Mouse (Mus musculus): ENCODE data around the gene Stip1.
"Not testable (repeated sequence)": the region's sequence is repeated elsewhere in the genome, so short reads cannot be mapped to it uniquely, and the experiment has no call there.

Stip1 gene

DNA sequence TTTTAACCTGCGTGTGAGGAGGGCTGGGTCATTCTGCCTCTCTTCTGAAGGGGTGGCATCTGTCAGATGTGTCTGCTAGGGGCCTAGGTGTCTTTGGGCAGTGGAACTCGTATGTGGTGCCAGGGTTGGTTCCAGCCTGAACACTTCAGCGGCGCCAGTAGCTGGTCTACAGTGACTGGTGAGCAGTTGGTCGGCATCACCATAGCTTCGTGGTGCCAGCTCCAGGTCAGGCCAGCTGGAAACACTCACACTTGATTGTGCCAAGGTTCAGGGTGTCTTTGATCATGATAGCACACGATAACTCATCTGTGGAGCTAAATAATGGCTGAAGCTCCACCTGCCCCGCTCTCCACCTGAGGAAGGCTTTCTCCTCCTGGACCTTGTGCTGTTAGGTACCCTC is 23.1 kb upstream of the Stip1 start:
- no peak for DNase-seq

DNA sequence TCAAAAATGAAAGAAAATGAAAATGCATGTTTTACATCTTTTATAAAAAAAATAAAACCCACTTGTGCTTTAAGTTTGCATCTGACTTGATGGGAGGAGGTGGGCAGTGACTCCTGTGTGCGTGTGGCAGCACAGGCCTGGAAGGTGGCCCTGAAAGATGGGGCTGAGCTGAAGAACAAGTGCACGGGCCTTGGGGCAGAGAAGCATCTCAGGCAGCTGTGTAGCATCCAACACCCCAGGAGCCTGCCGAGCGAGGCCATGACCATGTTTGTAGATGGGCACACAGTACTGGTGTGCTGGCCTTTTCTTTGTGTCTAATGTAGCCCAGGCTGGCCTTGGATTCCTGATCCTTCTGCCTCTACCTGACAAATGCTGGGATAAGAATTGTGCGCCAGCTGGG is 22.3 kb upstream of the Stip1 start:
- no peak for DNase-seq

DNA sequence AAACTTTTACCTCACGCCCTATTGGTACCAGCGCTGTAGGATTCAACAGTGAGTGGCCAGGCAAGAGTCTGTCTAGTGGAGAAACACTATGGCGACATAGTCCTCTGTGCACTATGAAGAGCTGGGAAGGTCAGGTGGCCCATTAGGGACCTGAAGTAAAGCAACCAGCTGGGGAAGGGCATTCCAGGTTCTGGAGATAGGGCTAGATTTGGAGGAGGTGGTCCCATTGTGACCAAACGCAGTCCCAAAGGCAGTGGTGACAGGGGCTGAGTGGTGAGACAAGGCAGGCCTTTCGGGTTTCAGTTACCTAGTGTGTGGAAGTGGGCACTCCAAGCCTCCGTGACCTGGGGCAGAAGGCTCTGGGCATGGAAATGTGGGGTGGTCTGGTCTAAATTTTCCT is 18.8 kb upstream of the Stip1 start:
- no peak for DNase-seq

GRCm38 (mm10) chr19:7057722-7058207 is 18.0 kb upstream of the Stip1 start:
- DNase-seq = peak; percentile 82

DNA sequence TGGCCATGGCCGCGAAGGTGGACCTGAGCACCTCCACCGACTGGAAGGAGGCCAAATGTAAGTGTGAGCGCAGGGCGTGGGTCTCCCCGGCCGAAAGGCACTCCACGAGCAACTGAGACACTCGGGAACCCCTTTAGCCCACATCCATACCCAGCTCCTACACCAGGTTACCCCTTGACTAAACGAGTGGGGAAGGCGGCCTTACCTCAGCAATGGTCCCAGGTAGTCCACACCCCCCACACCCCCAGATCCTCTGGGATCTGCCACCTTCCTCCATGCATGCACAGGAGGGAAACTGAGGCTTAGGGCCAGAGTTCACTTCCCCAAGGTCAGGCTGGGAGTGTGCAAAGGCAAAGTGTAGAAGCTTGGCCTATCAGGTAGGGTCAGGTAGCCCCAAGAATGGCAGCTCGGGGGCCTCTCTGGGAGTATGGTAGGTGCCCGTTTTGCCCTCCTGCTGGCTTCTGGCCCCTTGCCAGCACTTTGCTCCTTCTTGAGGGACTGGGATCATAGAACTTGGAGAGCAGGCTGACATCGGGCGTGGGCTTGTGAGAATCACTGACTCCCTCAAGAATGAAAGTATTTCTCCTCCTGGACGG is 17.5 kb upstream of the Stip1 start:
- peak; percentile 65 for DNase-seq

- peak; percentile 77 for DNase-seq
Measured at GRCm38 (mm10) chr19:7056248-7057087, 16.7 kb upstream of the Stip1 start, which contains the start of gene Macrod1. Macrod1 (plus strand) TSS chr19:7056810.

DNA sequence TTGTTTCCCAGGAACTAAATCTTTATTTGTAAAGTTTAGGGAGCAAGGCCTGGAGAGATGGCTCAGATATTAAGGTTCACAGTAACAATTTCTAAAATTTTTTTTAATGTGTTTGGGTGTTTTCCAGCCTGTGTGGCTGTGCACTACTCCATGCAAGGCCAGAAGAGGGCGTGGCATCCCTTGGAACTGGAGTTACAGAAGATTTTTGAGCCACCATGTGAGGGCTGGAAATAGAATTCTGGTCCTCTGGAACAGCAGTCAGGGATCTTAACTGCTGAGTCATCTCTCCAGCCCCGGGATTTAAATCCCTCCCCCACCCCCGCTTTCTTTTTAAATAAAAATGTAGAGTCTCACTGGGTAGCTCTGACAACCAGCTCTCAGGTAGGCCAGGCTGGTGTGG is 15.4 kb upstream of the Stip1 start:
- peak; percentile 24 for DNase-seq

DNA sequence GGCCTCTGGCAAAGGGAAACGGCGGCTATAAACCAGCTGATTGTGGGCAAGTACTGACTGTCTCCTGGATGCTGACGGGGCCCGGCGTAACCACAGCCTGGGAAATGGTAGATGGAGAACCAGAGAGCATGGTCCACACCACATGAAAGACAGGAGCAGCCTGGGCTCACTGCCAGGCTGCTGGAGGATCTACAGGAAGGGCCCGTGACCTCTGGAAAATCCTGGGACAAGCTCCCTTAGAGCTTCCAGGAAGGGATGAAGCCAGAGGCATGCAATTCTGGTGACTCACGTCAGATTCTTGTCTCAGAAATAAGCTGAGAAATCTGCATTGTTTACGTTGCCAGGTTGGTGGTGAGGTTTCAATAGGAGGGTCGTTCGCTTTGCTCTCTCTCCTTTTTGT is 15.0 kb upstream of the Stip1 start:
- peak; percentile 16 for DNase-seq

DNA sequence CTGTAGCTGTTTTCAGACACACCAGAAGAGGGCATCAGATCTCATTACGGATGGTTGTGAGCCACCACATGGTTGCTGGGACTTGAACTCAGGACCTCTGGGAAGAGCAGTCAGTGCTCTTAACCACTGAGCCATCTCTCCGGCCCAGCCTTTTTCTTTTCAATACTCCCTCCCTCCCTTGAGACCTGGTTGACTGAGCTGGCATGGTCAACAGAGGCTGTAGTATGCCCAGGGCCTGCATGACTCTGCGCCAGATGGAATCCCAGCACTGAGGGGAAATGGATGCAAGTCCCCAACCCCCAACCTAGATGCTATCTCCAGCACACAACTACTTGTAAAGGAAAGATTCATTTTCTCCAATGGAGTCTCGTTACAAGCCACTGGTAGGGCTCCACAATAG is 13.6 kb upstream of the Stip1 start:
- not testable (repeated sequence) for DNase-seq

DNA sequence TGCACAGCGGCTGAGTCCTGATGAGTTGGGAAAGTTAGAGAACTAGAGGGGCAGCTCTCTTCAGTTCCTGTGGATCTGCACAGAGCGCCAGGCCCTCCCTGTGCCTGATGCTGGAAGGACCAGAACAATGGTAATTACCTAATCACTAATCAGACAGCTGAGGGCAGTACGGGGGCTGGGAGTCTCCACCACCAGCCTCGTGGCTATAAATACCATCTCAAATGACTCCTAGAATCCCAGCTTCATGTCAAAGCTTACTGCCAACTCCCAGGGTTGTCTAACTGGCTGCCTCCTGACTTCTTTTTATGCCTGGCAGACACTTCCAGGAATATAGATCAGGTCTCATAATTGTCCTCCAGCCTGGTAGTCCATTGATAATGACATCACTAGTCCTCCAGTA is 4.9 kb upstream of the Stip1 start:
- no peak for DNase-seq

GRCm38 (mm10) chr19:7044279-7044678 is 4.5 kb upstream of the Stip1 start:
- DNase-seq = no peak

DNA sequence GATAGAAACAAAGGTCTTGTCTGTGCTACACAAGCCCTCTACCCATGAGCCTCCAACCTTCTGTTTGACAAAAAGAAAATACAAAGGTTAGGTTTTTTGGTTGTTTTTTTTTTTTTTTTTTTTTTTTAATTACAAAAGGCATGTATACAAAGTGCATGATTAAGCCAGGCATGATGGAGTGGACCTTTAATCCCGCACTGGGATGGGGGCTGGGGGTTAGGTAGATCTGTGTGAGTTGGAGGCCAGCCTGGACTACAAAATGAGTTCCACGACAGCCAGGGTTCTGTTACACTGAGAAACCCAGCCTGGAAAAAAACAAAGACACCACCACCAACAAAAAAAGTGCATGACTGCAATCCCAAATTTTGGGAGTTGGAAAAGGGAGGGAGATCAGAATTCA is 1.4 kb upstream of the Stip1 start:
- no peak for DNase-seq

DNA sequence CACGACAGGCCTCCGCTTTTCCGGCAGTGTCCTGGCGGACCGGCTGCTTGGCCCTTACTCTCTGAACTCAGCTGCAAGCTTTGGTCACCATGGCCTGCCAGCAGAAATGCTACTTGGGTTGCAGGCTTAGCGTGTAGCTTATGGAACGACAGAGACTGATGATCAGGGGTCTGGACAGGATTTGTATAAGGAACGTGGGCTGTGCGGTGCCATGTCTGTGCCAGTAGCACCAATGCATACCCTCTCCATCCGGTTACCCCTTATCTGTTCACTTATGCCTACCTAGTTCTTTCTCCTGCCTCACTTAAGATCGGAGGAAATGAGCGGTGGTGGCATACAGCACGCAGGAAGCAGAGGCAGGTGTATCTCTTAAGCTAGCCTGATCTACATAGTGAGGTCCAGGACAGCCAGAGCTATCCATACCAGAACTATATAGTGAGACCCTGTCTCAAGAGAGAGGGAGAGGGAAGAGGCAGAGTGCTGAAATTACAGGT is 917 bp upstream of the Stip1 start:
- DNase-seq = no peak

DNA sequence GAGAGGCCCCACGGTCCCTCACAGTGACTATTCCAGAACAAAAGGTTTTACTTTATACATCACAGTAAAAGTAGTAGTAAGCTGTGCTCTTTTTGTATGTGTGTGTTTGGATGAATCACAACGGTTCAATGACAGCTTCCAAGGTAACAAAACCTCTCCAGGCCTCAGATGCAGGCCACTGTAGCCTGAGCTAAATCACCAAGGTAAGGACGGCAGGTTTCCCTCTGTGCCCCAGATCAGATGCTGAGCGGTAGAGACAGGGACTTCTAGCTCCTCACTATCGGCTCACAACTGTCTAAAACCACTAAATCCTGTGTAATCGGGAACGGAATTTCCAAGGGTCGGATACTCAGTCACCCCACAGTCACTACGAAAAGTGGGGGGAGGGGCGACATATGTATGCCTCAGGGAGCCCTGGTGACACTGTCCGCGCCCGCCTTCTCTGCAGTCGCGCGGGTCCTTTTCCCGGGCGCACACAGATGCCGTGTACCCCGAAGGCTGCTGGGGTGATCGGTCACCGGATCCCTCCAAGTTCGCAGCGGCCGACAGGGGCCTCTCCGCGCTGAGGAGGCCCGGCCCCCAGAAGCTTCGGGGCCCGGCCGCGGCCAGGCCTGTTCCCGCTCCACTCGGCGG is 563 bp downstream of the Stip1 start:
- DNase-seq = peak; percentile 37

DNA sequence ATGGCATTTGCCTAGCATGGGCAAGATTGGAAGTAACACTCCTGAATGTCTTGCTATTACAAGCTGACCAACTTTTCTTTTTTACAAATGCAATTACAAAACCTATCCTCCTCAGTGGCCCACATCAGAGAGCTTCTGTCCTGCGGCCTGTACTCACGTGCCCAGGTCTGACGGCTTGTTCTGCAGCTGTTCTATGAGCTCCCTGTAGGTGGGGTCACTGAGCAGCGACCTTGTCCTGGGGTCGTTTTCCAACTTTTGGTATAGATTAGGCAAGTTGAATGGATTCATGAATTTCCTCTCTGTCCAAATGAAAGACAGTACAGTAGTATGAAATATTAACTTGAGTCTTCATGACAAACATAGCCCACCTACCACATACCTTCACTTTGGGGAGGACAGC is 5.8 kb downstream of the Stip1 start:
- DNase-seq = no peak

DNA sequence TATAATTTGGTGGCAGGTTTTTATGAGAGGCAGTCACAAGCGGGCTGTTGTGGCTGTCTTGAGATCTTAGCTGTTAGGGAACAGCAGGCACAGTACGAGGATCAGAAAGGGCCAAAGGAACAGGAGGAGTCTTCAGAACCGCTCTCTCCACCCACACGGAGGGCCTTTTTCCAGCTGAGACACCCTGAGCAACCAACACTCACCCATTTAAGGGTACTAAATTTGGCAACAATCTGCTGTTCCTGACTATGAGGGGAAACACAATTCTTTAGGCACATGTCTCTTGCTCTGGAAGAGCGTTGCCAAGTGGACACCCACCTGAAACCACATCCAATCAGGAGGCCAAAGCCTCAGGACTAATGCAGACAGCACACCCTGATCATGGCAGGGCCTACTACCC is 10.2 kb downstream of the Stip1 start:
- DNase-seq = no peak

DNA sequence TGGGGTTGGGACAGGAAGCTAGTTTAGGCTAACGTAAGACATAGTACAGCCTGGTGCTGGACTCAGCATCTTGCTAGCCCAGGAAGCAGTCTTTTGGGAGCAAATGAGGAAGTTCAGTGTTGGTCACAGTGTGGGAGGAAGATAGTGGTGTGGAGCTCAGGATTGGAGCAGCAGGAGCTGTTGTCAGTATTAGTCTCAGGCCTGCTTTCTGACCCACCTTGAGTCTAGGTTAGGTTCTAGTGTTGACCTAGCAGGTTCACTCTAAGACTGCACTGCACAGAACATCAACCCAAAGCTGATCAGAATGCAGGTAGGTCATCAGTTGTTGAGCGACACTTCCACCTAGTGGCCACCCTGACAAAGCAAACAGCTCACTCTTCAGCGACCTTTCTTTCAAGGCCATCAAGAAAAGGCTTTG is 19.5 kb downstream of the Stip1 start:
- DNase-seq = peak; percentile 70

DNA sequence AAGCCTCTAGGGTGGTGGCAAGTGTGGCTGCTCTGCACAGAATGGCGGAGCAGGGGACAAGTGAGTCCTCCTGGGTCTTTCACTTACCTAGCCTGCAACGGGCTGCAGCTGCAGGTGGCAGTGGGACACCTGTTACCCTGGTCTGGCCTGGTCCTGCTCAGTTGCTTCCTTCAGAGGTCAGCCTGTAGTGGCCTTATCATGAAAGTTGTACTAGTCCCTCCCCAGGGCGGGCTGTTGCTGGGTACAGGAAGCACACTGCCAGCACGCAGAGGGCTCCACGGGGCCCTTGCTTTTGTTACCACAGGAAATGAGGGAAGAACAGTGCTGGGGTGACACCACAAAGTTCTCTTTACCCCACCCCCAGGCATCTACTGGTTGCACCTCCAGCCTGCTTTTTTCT is 20.6 kb downstream of the Stip1 start, which contains the start of gene Fermt3:
Gene Fermt3, minus strand, starts transcription at position 279 of the 400 bp plus-strand sequence.
- peak; percentile 55 for DNase-seq

GRCm38 (mm10) chr19:7018546-7018945 is 21.2 kb downstream of the Stip1 start:
- DNase-seq = no peak

DNA sequence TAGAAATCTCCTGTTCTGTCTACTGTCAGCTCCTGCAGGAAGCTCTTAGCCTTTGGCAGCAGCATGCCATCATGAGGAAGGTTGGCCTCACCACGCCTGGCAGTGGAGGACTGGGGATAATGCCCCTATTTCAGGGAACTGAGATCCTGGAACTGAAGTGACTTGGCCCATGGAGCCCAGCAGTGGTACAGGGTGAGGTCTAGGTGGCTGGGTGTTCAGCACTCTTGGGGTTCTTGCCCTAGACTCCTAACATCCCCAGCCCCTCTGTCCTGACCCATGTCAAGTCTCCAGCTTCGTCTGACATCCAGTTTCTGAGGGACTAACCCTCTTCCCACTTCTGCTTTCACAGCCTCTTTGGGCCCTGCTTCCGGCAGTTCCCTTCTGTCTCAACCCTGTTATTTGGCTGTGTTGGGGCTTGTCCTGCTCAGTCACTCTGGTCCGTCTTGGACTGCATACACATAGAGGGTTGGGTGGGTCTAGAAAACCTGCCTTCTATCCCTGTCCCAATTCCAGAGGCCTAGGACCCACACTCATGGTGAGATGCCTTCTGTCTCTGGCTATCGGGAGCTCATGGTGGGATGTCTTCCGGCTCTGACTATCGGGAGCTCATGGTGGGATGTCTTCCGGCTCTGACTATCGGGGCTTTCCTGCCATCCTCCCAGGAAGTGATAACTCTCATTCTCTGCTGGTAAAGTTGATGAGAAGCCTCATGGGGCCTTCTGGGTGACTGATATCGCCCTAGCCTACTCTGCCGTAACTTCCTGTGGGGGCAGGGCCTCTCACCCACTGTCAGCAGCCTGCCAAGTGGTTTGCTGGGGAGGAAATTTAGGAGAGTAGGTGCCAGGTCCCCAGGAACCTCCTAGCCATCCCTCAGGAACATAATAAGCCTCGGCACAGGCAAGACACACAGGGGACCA is 22.0 kb downstream of the Stip1 start:
- DNase-seq = no peak

DNA sequence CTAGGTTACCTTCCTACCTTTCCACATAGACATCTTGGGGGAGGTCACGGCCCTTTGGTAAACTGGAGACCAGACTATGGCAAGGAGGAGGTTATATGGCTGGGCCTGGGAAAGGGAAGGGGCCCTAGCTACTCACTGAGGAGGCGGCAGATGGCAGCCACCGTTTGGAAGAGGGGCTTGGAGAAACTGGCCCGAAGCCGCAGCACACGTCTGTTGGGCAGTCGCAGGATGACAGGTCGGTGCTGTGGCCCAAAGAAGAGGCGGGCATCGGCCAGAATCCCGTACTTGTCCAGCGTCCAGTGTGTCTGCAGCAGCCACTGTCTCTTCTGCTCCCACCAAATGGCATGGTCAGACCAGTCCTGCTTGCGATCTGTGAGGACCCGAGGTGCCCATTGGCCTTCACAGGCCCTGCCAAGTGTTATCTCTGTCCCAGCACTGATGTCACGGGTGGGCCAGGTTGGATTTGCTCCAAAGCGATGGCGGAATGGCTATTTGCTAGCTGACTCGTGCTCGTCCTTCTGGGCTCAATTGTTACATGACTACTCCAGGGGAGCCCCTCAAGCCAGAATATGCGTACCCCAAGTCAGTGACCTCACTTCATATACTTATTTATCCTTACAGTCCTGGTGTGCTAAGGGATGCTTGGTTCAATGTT is 25.2 kb downstream of the Stip1 start:
- no peak for DNase-seq

- no peak for DNase-seq
Measured at GRCm38 (mm10) chr19:7013984-7014383, 25.8 kb downstream of the Stip1 start.

Data from lung, postnatal 14 days (tissue).